Mouse (Mus musculus): ENCODE measurements at regions not wholly inside any gene's neighbourhood (a gene's known extent, or its start where the extent isn't known, plus 50 kb on each side); places are given as distances from the start of the nearest gene placed in this dataset.

GRCm38 (mm10) chr1:184605666-184606065 is 126.8 kb downstream of the Hlx start:
- DNase-seq (ENCODE audit: low spot score) = no peak

DNA sequence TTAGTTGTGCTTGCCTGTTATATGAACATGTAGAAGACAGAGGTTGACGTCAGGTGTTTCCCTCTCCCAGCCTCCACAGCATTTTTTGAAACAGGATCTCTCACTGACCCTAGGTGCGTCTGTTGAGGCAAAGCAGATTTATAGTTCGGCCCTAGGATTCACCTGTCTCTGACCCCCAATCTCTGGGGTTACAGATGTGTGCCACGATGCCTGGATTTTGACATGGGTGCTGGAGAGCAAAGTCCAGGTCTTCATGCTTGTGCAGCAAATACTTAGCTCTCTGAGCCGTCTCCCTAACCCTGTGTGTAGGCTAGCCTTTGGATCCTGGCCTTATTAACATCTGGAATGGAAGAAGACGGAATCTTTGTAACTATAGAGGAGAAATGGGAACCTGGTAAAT is 129.3 kb downstream of the Hlx start:
- DNase-seq (ENCODE audit: low spot score) = no peak

- DNase-seq (ENCODE audit: low spot score) = no peak
These were observed 137.0 kb downstream of the Hlx start for GRCm38 (mm10) chr1:184595449-184595848.

DNA sequence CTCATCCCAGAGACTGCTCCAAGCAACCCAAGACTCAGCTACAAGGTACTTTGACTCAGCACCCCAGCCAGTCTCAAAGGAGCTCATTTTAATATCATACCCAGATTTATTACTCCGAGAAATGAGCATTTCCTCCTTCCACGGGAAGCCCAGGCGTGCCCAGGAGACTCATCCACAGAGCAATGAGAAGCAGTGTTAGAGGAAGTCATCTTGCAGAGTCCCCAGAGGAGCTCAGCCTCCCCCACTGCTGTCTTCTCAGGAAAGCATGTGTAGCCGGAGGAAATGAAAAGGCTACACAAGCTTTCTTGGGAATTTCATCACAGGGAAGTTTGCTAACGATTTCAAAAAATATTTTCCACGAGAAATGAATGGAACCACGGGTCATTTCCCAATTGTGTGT is 141.8 kb downstream of the Hlx start:
- DNase-seq (ENCODE audit: low spot score) = no peak

DNA sequence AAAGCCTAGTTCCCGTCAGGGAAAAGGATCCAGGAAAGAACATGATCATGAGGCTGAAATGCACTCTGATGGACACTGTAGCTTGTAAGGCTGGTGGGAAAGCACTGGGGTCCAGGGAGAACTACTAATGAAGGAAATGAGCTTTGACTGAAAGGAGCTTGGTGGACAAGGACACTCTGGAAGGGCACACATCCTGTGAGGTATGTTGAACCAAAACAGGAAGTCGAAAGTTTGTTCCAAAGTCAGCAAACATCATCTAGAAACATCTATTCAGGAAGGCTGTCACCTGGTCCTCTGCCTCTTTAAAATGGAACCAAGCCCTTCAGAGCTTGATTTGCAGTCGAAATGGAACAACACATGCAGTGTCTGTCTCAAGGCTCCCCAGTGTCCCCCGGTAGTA is 143.1 kb downstream of the Hlx start:
- no peak for DNase-seq (ENCODE audit: low spot score)

DNA sequence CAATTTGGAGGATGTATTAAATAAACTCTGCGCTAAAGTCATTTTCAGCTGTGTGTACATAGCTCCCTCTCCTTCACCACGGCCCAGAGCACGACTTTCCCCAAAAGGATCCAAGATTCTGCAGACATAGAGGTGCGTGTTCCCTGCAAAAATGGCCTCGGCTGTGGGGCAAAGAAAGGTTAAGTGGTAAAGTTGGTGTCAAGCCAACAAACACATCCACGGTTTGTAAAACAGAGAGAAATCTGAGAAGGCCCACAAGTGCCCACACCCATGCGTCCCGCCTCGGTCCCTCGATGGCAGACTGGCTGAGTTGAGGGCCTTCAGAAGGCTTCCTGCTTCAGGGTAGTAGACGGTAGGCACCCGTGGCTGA is 147.9 kb downstream of the Hlx start:
- no peak for DNase-seq (ENCODE audit: low spot score)

DNA sequence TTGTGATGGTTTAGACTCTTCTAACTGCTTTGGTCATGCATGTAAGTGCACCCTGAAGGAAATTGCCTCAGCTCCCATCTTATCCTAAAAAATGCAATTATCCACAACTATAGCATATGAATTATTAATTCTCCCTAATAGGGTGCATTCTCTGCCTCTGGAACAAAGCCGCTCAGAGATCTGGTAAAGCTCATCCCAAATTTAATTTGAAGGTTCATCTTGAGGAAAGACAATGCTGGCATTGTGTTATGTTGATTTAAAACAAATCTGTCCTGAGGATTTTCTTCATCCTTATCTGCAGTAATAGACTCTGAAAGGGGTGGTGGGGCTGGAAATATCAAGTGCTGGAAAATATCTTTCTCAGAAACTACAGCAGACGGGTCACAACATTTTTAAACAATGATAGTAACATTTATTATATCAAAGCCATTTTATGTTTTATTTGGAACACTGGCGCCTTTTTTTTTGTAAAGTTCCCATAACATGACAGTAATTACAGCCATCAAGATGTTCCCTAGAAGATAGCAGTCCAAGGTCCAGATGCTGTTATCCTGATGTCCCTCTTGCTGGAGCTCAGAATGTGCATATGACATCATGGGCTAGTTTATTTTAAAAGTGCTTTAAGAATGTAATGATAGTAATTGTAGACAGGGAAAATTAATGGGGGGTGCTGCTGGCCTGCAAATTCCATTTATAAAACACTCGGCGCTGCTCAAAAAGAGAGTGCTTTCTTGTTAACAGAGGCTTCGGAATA is 148.5 kb downstream of the Hlx start:
- no peak for DNase-seq (ENCODE audit: low spot score)

DNA sequence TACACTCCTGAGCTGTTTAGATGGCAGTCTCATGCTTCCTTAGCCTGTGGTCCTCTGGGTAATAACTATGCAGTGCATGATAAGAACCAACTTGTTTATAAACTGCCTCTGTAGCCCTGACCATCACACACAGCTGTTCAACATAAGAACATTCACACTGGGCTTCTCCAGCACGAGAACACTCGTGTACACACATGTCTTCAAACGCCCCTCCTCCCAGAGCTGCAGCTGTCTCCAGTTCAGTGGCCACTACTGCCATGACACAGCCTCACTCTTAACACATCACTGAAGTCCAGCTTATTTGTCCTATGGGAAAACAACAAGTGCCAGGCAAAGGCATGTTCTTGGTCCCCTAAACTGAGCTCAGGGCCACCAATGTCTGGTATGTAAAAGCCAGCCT is 152.9 kb downstream of the Hlx start:
- no peak for DNase-seq (ENCODE audit: low spot score)

DNA sequence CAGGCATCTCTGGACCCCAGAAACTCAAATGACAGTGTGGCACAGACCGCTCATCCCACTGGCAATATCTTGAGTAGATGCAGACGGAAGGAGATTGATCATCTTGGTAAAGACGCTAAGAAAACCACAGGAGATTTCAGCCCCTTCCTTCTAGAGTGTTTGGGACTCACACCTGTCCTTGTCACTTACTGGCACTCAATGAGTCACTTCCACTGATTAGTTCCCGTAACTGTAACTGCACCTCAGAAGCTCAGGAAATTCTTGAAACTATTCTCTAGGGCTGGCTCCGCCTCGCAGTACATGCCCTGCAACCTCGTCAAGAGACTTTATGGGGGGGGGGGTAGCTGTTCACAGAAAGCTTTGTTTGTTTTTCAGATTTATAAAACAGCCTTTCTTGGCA is 155.9 kb downstream of the Hlx start:
- no peak for DNase-seq (ENCODE audit: low spot score)

DNA sequence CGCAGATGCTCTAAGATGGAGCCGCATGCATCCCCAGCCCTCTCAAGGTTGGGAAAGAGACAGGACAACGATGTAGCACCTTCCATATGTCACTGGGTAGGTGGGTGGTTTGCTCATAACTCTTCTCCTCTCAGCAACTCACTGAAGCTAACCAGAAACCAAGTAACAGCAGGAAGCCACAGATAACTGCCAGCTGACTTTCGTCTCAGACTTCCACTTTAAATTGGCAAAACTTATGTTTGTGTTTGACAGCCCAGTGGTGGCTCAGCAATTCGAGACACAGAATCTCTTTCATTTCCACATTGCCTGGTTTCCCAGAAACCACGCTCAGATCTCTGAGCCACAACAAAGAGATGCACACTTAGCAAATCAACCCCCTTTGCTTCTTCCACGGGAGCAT is 159.1 kb downstream of the Hlx start:
- no peak for DNase-seq (ENCODE audit: low spot score)

GRCm38 (mm10) chr1:184570681-184571080 is 161.7 kb downstream of the Hlx start:
- DNase-seq (ENCODE audit: low spot score) = no peak

GRCm38 (mm10) chr1:184562926-184563325 is 169.5 kb downstream of the Hlx start:
- DNase-seq (ENCODE audit: low spot score) = no peak

DNA sequence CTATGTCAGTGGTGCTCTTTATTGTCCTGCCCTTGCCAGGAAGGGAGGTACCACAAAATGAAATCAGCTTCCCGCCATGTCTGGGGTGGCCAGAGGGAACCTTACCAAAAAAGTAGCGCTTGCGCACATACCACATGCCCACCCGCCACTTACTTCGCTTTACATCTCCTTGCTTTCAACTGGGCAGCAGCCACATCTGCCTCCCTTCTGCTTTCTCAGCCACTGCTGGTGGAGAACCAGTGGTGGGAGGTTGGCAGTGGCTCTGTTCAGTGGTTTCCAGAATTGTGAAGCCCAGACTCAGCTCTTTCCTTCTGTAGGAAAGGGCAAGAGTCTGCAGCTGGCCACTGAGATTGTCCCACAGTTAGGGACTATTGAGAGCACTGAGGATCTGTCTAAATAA is 170.2 kb downstream of the Hlx start:
- no peak for DNase-seq (ENCODE audit: low spot score)

DNA sequence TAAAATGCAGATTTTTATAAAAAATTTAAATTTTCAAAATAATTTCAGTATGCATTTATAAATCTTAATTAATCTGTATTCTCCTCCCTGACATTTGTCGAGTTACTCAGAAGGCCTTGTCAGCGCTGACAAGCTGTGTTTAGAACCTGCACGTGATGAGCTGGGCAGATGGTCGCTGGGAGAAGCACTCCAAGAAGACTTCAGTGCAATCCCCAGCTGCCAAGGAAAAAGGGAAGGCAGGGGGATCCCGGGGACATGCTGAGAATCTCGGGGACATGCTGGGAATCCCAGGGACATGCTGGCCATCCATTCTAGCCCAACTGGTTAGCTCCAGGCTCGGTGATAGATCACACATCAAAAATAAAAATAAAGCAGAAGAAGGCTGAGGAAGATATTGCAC is 172.9 kb downstream of the Hlx start:
- DNase-seq (ENCODE audit: low spot score) = no peak

- DNase-seq (ENCODE audit: low spot score) = no peak
These were observed 178.6 kb downstream of the Hlx start for GRCm38 (mm10) chr1:184553791-184554190.

DNA sequence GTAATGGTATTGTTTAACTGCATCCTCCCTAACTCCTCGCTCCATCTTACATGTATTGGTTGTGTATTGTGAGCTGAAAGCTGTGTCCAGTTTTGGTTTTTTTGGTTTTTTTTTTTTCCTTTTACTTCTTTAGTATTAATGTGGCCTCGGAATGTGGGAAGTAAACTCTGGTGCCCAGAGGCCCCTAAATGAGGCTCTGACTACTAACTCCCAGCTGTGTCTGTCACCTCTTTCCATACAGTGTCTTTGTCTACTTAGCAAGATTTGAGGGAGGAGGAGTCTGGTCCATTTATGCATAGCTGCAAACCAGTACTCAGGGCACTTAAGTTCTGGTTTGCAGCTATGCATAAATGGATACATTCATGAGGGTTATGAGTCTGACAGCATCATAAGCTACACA is 181.9 kb downstream of the Hlx start:
- no peak for DNase-seq (ENCODE audit: low spot score)

- DNase-seq (ENCODE audit: low spot score) = no peak
These were observed 184.7 kb downstream of the Hlx start for GRCm38 (mm10) chr1:184547650-184548235.

DNA sequence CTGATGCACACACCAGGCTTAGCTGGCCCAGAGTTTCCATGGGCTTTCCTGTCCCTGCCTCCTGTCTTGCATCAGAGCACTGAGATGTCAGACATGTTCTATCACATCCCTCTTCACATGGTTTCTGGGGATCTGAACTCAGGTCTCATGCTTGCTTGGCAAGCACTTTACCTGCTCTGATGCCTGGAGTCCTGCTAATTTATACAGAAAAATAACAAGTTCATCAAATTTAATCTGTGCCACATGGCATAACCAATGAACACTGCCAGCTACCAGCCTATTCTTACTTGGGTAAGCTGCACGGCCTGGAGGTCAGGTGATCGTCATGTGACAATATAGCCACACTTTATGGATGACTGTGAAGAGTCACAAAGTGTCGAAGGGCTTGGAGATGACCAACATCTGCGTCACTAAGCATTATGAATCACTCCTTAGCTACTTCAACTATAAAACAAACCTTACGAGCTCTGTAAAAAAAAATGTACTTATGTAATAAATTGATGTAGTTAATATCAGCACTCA is 186.2 kb downstream of the Hlx start:
- DNase-seq (ENCODE audit: low spot score) = no peak

- no peak for DNase-seq (ENCODE audit: low spot score)
These were observed 187.3 kb downstream of the Hlx start for GRCm38 (mm10) chr1:184545111-184545510.

DNA sequence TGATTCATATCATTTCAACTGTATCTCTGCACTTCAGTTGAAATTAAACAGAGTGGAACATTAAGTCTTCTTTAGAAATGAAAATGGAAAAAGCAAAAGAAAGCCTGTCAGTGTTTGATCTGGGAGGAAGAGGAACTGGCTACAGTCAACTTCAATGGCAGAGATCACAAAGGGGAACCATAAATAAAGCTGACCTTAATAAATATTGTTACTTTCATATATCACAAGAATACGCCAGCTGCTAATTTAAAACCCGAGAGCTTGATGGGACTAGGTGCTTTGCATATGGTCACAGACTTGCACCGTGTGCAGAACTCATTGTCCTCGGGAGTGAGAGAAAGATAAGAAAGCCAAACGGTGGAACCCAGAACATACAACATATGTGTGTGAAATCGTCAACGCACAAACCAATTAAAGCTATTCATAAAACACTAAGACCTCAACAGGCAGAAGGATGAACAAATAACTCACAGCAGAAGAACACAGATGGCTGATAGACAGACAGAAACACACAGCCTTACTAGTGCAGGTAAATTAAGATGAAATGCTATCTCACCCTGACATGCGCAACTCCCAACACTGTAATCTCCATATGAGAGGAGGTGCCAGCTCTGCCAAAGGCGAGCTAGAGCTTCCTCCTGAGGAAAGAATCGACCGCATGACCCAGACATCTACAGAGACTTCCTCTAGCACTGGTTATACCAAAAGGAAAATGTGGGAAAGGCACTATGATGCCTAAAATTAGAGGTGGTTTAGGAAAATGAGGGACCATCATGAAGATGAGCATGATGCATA is 189.9 kb downstream of the Hlx start:
- DNase-seq (ENCODE audit: low spot score) = no peak

DNA sequence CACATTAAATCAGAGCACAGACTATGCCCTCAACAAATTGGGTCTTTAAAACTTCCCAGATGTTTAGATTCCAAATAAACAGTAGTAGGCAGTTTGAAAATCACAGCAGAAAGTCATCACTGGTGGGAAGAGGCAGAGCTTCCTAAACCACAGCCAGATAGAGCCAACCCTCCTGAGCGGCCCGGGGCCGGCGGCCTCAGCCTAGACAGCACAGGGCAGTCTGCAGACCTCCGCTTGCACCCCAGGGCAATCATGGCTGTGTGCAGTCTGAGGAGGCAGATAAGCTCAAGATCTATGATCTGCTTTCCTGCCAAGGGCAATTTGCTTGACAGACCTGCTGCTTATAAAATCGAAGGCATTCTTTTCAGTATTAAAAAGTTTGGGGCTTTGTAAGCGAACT is 192.6 kb downstream of the Hlx start:
- DNase-seq (ENCODE audit: low spot score) = no peak

GRCm38 (mm10) chr1:184536311-184537200 is 195.9 kb downstream of the Hlx start:
- no peak for DNase-seq (ENCODE audit: low spot score)
